Mouse (Mus musculus): ENCODE data around the gene Vmo1.

- TF ChIP-seq TAL1 (IDR thresholded peaks at IDR 0.05; ENCODE audit: low read length): no peak
- TF ChIP-seq MAX (IDR thresholded peaks at IDR 0.05; ENCODE audit: low read length): no peak; the same call in 1 of the 2 replicates
Observed at GRCm38 (mm10) chr11:70512709-70513342, 1.6 kb downstream of the Vmo1 start.

All from MEL (cell line).